Mouse (Mus musculus) heart, postnatal 14 days (tissue): ENCODE data around the gene Sumo3. TPM values are rescaled to one million over a fixed set of nuclear protein-coding genes. Genes with fewer than 3 reads are reported as not detected.

Experiments used
- DNase-seq, 2 experiments: peaks; one replicate each; pipeline ENCODE4 v3.0.0; 2021 to 2022
- intact Hi-C: fragments of 180-260 bp; cut with DNase I; formaldehyde crosslinking; loops from one replicate; pipeline ENCODE4 v1.15.1; 2025
- long read RNA-seq, 2 experiments: library from polyadenylated mRNA; stranded (forward); transcript quantifications; one replicate each; pipeline ENCODE4 v2.0.0; 2021
- total RNA-seq, 2 experiments: library from RNA; stranded (reverse); gene quantifications; 2 replicates each; pipeline ENCODE4 v1.2.3; 2021

Sumo3 gene
- 10 to 100 TPM; 53.7 to 61.6 TPM for total RNA-seq
- long read RNA-seq, experiment 1, transcript Sumo3-201 (4 exons, 2,630 nt) = major isoform, 86 of 92 reads
- long read RNA-seq, experiment 1, partial matches to known transcripts = 2 of 92 reads
- long read RNA-seq, experiment 1, other reads (novel, unspliced or antisense) = 1 of 92 reads
- long read RNA-seq, experiment 2, transcript Sumo3-201 (4 exons, 2,630 nt) = major isoform, 70 of 77 reads
- long read RNA-seq, experiment 2, partial matches to known transcripts = 0 of 77 reads
- long read RNA-seq, experiment 2, other reads (novel, unspliced or antisense) = 1 of 77 reads

DNA sequence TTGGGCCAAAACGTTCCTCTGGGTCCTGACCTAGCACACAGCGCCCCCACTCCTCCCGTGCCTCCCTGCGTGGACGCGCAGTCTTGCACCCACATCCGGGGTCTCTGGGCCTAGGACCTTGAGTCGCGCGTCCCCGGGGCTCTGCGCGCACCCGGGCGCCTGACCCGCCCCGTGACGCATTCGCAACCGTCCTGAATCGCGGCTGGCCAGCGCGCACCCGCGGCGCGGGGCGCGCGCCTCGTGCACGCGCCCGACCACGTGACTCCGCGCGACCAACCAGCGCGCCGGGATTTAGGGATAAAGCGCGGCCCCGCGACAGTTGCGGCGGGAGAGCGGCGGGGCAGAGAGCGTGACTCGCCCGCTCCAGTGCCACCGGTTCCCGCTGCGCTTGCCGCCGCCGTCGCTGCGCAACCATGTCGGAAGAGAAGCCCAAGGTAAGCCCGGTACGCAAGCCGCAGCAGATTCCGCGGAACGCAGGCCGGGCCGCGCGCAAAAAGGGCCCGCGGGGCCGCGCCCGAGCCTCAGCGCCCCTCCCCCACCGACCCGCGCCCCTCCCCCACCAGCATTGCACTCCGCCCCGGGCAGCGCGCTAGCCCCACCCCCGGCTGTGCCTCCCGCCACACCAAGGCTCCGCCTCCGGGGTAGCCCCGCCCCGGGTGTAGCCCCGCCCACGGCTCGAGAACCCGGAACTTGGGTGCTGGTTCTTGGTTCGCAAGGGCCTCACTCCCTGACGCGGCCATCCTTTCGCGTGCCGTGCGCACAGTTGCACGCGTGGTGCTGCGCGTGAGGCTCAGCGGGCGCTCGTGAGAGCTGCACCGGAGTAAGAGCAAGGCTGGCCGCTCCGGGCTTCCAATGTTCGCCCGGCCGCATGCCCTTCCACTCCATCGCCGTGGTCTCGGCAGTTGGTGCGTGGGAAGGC is at the start of gene Sumo3, which contains the start of gene Gm49325:
Sumo3 (plus strand) TSS at position 190 of the 919 bp plus-strand sequence.
Gm49325 (plus strand) TSS at position 290 of the 919 bp plus-strand sequence.
- DNase-seq = peak; percentile 98 to 99
- intact Hi-C loops = no loop called here

DNA sequence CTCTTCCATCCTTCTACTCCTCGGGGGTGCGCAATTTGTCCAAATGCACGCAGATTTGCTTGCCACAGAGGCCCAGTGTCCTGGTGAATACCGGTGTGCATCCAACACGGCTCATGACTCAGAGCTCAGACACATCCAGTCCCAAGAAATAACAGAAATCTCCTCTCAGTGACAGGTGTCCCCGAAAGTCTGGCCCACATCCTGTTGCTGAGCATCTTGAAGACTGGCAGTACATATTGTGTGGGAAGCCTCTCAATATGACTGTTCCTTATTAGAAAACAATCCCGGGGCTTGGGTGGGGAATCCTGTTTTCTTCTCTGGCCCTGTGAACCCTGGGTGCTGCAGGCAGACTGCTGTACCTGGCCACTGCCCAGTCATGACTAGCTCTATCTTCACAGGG is 49.3 kb upstream of the Sumo3 start:
- intact Hi-C loops = no loop called here
- no peak for DNase-seq

DNA sequence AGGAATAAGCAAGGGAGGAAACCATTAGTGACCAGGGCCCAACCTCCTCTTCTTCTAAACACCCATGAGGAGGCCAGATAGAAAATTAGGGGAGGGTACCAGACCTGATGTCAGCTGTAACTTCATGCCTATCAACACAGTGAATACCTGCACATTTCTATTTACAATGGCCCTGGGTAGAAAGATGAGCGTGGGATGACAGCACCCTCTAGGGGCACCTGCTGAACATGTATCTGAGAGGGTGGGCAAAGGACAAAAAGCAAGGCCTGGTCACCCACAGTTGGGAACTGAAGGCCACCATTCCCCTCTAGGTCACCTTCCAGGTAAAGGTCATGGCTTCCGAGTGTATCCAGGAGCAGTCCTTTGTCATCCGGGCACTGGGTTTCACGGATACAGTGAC is 48.3 kb upstream of the Sumo3 start:
- DNase-seq = no peak
- intact Hi-C loops = no loop called here

DNA sequence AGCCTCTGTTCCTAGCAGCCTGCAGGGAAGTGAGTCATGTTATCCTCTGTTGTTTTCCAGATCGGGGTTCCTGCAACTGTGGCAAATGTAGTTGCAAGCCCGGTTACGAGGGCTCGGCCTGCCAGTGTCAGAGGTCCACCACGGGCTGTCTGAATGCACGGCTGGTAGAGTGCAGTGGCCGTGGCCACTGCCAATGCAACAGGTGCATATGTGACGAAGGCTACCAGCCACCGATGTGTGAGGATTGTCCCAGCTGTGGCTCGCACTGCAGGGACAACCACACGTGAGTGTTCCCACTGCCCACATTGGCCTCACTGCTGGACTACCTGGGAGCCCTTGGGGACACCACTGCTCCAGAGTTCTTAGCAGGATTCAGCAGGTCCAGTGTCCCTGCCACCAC is 45.8 kb upstream of the Sumo3 start:
- intact Hi-C loops = no loop called here
- DNase-seq = no peak

DNA sequence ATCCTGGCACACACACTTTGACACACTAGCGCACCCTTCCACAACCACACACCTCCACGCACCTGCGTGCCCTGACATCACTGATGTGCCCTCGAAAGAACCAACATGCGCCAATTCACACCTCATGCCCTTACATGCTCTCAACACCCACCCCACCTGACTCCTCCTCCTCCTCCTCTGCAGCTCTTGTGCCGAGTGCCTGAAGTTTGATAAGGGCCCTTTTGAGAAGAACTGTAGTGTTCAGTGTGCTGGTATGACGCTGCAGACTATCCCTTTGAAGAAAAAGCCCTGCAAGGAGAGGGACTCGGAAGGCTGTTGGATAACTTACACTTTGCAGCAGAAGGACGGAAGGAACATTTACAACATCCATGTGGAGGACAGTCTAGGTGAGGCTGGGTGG is 45.1 kb upstream of the Sumo3 start:
- DNase-seq = no peak
- intact Hi-C loops = no loop called here

DNA sequence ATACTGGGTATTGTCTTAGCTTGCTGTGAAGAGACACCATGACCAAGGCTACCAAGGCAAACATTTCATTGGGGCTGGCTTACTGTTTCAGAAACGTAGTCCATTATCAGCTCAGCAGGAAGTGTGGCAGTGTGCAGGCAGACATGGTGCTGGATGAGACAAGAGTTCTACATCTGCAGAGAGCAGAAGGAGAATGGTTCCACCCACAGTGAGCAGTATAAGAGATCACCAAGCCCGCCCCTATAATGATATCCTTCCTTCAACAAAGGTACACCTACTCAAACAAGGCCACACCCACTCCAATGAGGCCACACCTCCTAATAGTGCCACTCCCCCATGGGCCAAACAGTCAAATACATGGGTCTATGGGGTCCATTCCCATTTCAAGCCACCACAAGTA is 44.4 kb upstream of the Sumo3 start:
- intact Hi-C loops = no loop called here
- no peak for DNase-seq

DNA sequence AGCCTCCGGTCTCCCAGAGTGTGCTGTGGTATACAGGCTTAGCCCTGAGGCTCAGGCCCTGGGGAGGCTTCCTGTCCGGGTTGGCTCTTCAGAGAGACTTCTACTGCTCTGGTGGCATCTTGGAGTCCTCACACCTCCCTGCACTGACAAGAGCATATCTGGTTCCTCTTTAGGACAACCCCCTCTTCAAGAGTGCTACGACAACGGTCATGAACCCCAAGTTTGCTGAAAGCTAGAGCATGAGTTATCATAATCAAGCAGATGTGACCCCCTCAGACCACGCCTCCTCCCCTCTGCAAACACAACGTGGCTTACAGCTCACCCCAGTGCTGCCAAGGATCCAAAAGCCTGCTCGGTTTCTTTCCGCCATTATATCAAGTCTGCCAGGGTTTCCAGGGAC is 40.9 kb upstream of the Sumo3 start:
- intact Hi-C loops = loop anchor here (5.0 kb wide), 1 partner anchor 283 kb away; no protein-coding TSS in a partner anchor
- DNase-seq = no peak

DNA sequence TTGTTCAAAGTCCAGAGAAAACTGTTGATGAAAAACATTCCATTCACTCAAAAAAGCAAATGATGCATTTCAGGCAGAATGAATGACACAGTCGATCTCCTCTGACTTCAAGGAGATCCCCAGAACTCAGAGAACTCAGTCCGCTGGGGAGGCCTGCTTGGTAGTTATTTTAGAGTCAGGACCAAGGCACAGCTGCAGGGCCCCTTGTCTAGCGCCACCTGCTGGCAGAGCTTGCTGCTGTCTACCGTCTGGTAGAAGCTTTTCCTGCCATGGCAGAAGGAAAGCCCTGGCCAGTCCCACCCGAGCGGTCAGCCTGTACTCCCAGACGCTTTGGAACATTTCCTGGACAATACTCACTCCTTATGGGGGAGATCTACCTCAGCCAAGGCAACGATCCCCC is 39.2 kb upstream of the Sumo3 start:
- intact Hi-C loops = loop anchor here (1.0 to 5.0 kb wide), 2 partner anchors 49 to 284 kb away; no protein-coding TSS in a partner anchor
- peak; percentile 88 to 95 for DNase-seq

DNA sequence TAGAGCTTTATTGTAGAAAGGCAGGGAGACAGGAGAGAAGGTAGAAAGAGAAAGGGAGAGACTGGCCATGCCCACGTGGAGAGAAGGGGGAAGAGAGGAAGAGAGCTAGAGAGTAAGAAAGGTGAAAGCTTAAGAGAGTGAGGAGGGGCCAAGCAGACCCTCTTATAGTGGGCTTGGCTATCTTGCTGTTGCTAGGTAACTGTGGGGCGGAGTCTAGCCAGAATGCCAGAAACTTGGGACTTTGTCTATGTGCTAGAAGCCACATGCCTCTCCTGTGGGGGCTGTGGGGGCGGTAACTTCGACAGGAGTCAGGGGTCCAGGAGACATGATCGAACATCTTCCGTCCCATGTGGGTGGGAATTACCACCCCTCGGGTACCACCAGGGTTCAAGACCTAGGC is 36.4 kb upstream of the Sumo3 start:
- DNase-seq = no peak
- intact Hi-C loops = loop anchor here (5.0 kb wide), 1 partner anchor 287 kb away; no protein-coding TSS in a partner anchor

DNA sequence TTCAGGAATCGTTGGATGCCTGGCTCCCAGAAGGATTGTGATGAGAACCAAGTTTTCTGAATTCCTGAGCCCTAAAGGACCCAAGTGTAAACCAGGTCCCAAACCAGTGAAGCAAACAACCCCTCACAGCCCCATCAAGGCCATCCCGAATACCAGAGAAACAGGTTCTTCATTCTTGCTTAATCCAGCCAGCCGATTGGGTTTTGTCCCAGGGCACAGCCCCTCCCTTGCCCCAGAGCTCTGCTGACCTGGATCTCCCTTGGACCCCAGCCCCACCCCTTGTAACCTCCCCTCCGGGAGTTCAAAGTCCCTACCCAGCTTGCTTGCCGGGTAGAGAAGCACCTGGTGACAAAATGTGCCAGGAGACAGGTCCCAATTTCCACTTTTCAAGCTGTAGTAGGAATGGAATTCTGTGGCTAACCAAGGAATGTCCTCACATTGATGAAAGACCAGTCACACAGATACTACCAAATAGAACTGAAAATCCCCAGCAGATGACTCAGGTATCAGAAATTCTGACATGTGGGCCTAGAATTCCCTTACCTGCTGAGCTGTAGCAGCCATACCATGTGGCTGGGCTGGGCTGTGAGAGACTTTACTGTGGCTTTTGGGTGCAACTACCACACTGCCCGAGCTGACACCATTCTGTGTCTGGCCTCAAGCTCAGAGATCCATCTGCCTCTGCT is 35.8 kb upstream of the Sumo3 start:
- no peak for DNase-seq
- intact Hi-C loops = loop anchor here (5.0 kb wide), 1 partner anchor 288 kb away; no protein-coding TSS in a partner anchor

DNA sequence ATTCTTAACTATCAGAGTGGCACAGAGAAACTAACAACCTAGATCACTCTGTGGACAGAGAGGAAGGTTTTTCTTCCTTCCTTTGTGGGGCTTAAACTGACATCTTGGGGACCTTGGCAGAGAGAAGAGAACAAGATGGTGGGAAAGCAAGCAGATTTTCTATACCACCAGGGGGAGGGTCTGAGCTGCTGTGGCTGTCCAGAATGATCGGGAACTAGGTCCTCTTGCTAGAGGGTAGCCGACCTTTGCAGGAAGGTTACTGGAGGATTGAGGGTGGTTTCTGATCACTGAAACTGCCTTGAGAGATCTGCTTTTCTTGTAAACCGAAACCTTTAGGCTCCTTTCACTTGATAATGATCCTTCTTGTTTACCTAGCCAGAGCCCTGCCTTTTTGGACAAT is 33.7 kb upstream of the Sumo3 start:
- intact Hi-C loops = no loop called here
- DNase-seq = no peak

DNA sequence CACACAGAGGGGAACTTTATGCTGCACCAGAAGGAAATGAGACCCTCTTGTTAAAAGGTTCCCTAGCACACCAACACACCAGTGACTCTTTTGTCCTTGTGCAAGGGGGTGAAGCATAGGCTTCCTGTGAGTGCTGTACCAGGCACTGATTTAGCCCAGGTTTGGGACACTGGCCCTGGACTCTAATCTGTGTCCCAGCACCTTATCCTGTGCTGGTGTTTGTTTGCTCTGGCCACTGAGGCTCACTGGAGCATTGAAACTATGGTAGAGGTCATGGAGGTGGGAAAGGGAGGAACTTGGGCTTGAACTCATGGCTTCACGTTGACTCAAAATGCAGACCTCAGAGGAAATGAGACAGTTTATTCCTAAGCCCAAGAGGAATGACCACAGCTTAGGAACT is 32.7 kb upstream of the Sumo3 start:
- intact Hi-C loops = no loop called here
- no peak for DNase-seq

DNA sequence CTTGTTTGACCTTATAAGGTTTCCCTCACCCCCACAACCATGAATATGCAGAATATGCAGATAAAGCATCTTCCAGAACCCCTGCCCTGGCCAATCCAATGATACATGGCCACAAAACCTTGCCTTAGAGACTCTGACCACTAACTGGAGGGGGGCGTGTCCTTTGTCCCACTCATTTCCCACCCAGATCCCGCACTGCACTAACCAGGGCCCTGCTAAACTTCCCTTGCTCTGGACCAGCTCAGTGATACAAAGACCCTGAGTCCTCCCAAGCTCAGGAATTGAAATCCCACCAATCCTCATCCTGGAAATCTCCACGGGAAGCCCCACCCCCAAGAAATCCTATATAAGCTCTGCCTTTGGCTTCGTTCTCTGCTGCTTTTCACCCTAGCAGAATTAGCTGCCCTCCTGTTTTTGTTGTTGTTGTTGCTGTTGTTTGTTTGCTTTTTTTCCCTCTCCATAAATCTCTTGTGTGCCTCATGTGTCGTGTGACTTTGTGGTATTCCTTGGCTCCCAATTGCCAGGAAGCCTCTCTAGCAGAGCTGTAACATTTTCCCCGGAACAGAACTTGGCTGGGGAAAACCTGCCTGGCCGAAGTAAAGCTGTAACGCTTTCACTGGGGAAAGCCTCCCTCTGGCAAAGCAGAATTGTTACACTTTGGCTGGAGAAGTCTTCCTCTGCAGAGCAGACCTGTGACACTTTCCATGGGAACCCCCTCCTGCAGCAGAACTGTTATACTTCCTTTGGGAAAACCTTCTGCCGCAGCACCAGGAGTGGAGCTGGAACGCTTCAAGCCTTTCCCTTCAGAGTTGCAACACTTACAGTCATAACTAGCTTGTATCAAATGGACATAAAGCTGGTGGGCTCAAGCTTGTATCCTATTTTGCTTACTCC is 25.6 kb upstream of the Sumo3 start:
- peak in 1 of 2 experiments; percentile 27 for DNase-seq
- intact Hi-C loops = loop anchor here (5.0 kb wide), 1 partner anchor 42 kb away; the partner anchor contains the start of gene Ube2g2

DNA sequence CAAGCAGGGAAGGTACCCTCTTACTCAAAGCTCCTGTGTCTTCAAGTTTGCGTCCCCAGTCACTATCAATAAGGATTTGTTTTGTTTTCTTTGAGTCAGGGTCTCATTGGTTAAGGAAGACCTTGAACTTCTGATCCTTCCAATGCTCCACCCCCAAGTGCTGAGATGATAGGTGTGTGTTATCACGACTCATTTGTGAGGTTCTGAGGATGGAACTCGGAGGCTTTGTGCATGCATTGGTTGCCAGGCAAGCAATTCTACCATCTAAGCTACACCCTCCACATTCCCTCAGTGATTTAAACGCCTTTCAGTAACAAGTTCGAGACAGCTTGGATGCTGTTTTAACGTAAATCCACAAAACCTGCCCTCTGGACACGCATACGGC is 24.9 kb upstream of the Sumo3 start:
- no peak for DNase-seq
- intact Hi-C loops = loop anchor here (5.0 kb wide), 1 partner anchor 41 kb away; the partner anchor contains the start of gene Ube2g2

DNA sequence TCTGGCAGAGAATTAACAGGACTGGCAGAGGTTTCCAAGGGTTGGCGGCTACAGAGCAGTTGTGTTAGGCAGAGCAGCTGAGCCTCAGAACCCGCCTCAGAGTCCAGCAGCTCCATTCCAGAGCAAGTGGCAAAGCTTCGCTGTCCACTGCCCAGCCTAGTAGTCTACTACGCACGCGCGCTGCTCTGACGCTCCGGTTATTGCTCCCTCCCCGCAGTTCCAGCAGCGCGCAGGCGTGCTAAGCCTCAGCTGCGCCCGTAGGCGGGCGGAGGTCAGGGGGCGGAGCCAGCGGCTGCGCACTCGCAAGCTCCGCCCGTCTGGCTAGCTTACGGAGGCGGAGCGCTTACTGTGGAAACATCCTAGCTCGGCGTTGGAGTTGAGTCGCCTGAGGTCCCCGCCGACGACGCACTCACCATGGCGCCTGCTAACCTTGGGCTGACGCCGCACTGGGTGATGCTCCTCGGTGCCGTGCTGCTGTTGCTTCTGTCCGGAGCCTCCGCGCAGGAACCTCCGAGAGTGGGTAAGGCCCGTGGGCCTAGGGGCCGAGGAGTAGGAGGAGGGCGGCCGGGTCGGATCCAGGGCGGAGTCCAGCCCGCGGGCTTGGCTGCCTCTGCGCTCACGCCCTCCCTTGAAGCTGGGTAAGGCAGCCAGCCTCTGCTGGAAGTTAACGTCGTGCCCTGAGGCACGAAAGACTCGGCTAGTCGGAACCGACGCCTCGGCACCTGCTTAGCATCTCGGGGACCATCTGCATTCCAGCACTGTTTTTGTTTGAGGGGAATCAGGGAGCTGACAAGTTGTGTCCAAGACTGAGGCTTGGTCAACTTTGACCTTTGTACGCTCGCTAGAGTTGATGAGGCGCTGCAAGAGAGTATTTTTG is 24.3 kb upstream of the Sumo3 start, which contains the start of gene Pttg1ip:
Pttg1ip (plus strand) TSS at position 313 of the 877 bp plus-strand sequence.
- intact Hi-C loops = loop anchor here (5.0 kb wide), 1 partner anchor 41 kb away; the partner anchor contains the start of gene Ube2g2
- peak; percentile 97 to 98 for DNase-seq

DNA sequence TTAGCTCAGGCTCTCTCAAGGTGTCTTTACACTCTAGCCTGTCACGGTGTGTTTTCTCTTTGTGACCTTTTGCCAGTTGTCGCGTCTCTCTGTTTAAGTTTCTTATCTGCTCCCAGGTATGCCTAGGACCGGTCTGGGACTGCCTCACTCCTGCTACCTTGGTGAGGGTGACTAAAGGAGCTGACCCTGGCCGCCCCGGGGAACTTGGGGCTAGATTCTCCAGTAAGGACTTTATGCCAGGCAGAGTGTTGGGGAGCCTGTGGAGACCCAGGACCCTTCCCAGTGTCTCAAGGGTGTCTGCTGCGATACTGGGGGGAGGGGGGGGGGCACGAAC is 23.6 kb upstream of the Sumo3 start:
- DNase-seq = no peak
- intact Hi-C loops = loop anchor here (5.0 kb wide), 1 partner anchor 40 kb away; the partner anchor contains the start of gene Ube2g2

DNA sequence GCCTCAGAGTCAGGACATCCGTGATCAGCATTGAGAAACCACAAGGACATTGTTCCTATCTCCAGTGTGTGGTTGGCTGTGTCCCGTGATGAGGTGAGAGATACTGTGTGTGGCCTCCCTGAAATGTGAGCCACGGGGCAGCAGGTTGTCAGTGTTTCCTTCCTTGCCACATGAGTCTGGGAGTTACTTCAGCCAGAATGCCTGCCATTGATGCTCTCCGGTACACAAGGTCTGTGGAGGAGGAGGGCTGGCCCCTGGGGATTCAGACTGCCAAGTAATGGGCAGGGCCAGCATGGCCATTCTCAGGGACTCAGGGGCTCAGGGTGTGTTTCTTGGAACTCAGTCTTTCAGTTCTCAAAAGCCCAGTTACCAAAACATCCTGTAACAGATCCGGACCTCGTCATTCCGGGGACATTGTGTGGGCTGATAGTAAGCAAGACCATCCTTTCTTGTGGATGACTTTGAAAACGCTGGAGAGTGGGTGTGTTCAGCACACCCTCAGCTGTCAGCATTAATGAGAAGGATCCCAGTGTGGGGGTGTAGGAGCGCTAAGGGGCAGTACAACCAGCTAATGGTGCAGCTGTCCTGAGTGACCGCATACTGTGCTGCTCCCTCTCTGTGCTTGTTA is 22.0 kb upstream of the Sumo3 start:
- peak; percentile 45 to 60 for DNase-seq
- intact Hi-C loops = loop anchor here (5.0 kb wide), 1 partner anchor 38 kb away; the partner anchor contains the start of gene Ube2g2

DNA sequence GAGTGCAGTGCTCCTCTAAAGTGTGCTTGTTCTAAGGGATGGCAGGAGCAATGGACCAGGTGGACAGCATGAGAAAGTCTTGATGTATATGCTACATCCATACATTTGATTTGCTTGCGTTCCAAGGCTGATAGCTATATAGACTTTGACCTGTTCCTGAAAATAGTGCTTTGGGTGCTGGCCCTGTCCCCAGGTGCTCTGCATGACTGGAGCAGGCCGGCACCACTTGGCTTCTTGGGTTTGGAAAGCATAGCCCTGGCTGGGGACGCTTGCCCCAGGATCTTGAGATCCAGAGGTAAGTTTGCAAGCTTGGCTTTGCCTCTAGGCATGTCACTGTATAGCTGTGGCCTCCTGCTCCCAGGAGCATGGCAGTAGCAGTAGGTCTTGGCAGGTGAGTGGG is 19.3 kb upstream of the Sumo3 start:
- no peak for DNase-seq
- intact Hi-C loops = no loop called here
